Mouse (Mus musculus): ENCODE measurements around the gene Igf2r. TPM values are rescaled to one million over a fixed set of nuclear protein-coding genes. Genes with fewer than 3 reads are reported as not detected.
A peak's percentile ranks its signal among the peaks of the same experiment; 100 is the strongest.

Igf2r gene
- polyA plus RNA-seq, 1 experiment from 2014 or later, result 26.6 TPM

- 71% methylated on average over 5 of the region's 5 CpGs for WGBS
- no peaks in the 10 kb centered on the region for H3K9me3 ChIP-seq (ENCODE audit: control insufficient read depth, low read length)
- H3K4me2 ChIP-seq (ENCODE audit: low read depth, low read length), result no peak overlapping the region
- H3K27ac ChIP-seq (ENCODE audit: low read length), result no peak overlapping the region
- no peak overlapping the region for H3K9ac ChIP-seq (ENCODE audit: low read depth, low read length)
- H3K27me3 ChIP-seq (replicated peaks; ENCODE audit: control insufficient read depth, insufficient read depth, low read length), result no peaks in the 10 kb centered on the region
- no peaks in the 10 kb centered on the region; the same call in 1 of the 2 replicates for H3K4me1 ChIP-seq (ENCODE audit: control insufficient read depth, insufficient read depth, low read length)
- ATAC-seq, result no peak
- no peak overlapping the region for H3K4me3 ChIP-seq (ENCODE audit: low read length)
- H3K36me3 ChIP-seq (ENCODE audit: control insufficient read depth, insufficient read depth, low read length), result peaks cover 14% of the 10 kb centered on the region; the same call in 1 of the 2 replicates
These were observed 55.3 kb downstream of the Igf2r start for GRCm38 (mm10) chr17:12714080-12714561.

GRCm38 (mm10) chr17:12712993-12713392, 56.5 kb downstream of the Igf2r start:
- WGBS, result 82% methylated on average over 3 of the region's 3 CpGs
- no peaks in the 10 kb centered on the region; the same call in 1 of the 2 replicates for H3K4me1 ChIP-seq (ENCODE audit: control insufficient read depth, insufficient read depth, low read length)
- no peak for ATAC-seq
- H3K9me3 ChIP-seq (ENCODE audit: control insufficient read depth, low read length), result no peaks in the 10 kb centered on the region
- no peak overlapping the region for H3K4me3 ChIP-seq (ENCODE audit: low read length)
- no peaks in the 10 kb centered on the region for H3K27me3 ChIP-seq (replicated peaks; ENCODE audit: control insufficient read depth, insufficient read depth, low read length)
- no peak overlapping the region for H3K27ac ChIP-seq (ENCODE audit: low read length)
- H3K4me2 ChIP-seq (ENCODE audit: low read depth, low read length), result no peak overlapping the region
- H3K9ac ChIP-seq (ENCODE audit: low read depth, low read length), result no peak overlapping the region
- H3K36me3 ChIP-seq (ENCODE audit: control insufficient read depth, insufficient read depth, low read length), result peaks cover 14% of the 10 kb centered on the region; the same call in 1 of the 2 replicates

GRCm38 (mm10) chr17:12712191-12712590, 57.3 kb downstream of the Igf2r start:
- Histone ChIP-seq H3K9me3 (ENCODE audit: control insufficient read depth, low read length) (no peaks in the 10 kb centered on the region), H3K27me3 (replicated peaks; ENCODE audit: control insufficient read depth, insufficient read depth, low read length) (no peaks in the 10 kb centered on the region), H3K4me1 (ENCODE audit: control insufficient read depth, insufficient read depth, low read length) (no peaks in the 10 kb centered on the region), H3K4me2 (ENCODE audit: low read depth, low read length) (no peak overlapping the region), H3K9ac (ENCODE audit: low read depth, low read length) (no peak overlapping the region), H3K36me3 (ENCODE audit: control insufficient read depth, insufficient read depth, low read length) (peaks cover 14% of the 10 kb centered on the region; the same call in 1 of the 2 replicates), H3K4me3 (ENCODE audit: low read length) (no peak overlapping the region), H3K27ac (ENCODE audit: low read length) (no peak overlapping the region)
- ATAC-seq, result no peak

GRCm38 (mm10) chr17:12710976-12711375, 58.5 kb downstream of the Igf2r start:
- Histone ChIP-seq H3K4me3 (ENCODE audit: low read length) (no peak overlapping the region), H3K36me3 (ENCODE audit: control insufficient read depth, insufficient read depth, low read length) (peaks cover 14% of the 10 kb centered on the region; the same call in 1 of the 2 replicates), H3K27me3 (replicated peaks; ENCODE audit: control insufficient read depth, insufficient read depth, low read length) (no peaks in the 10 kb centered on the region), H3K27ac (ENCODE audit: low read length) (no peak overlapping the region), H3K4me1 (ENCODE audit: control insufficient read depth, insufficient read depth, low read length) (no peaks in the 10 kb centered on the region), H3K9ac (ENCODE audit: low read depth, low read length) (no peak overlapping the region), H3K9me3 (ENCODE audit: control insufficient read depth, low read length) (no peaks in the 10 kb centered on the region), H3K4me2 (ENCODE audit: low read depth, low read length) (no peak overlapping the region)
- 87% methylated on average over 2 of the region's 2 CpGs for WGBS
- no peak for ATAC-seq

GRCm38 (mm10) chr17:12710050-12710780, 59.2 kb downstream of the Igf2r start:
- H3K4me2 ChIP-seq (ENCODE audit: low read depth, low read length), result no peak overlapping the region
- no peaks in the 10 kb centered on the region for H3K27me3 ChIP-seq (replicated peaks; ENCODE audit: control insufficient read depth, insufficient read depth, low read length)
- H3K4me1 ChIP-seq (ENCODE audit: control insufficient read depth, insufficient read depth, low read length), result no peaks in the 10 kb centered on the region
- no peak overlapping the region for H3K4me3 ChIP-seq (ENCODE audit: low read length)
- no peaks in the 10 kb centered on the region for H3K9me3 ChIP-seq (ENCODE audit: control insufficient read depth, low read length)
- H3K27ac ChIP-seq (ENCODE audit: low read length), result no peak overlapping the region
- ATAC-seq, result no peak
- no peak overlapping the region for H3K9ac ChIP-seq (ENCODE audit: low read depth, low read length)
- 84% methylated on average over 13 of the region's 13 CpGs for WGBS
- H3K36me3 ChIP-seq (ENCODE audit: control insufficient read depth, insufficient read depth, low read length), result peaks cover 14% of the 10 kb centered on the region; the same call in 1 of the 2 replicates

GRCm38 (mm10) chr17:12708398-12708797, 61.1 kb downstream of the Igf2r start:
- H3K4me1 ChIP-seq (ENCODE audit: control insufficient read depth, insufficient read depth, low read length), result no peaks in the 10 kb centered on the region
- H3K9ac ChIP-seq (ENCODE audit: low read depth, low read length), result no peak overlapping the region
- WGBS, result 83% methylated on average over 3 of the region's 3 CpGs
- no peak overlapping the region for H3K27ac ChIP-seq (ENCODE audit: low read length)
- H3K27me3 ChIP-seq (replicated peaks; ENCODE audit: control insufficient read depth, insufficient read depth, low read length), result no peaks in the 10 kb centered on the region
- H3K4me3 ChIP-seq (ENCODE audit: low read length), result no peak overlapping the region
- 0 out of 2 replicates have a peak, but pooled peaks cover 9% of the 10 kb centered on the region for H3K36me3 ChIP-seq (ENCODE audit: control insufficient read depth, insufficient read depth, low read length)
- no peak for ATAC-seq
- H3K9me3 ChIP-seq (ENCODE audit: control insufficient read depth, low read length), result no peaks in the 10 kb centered on the region
- no peak overlapping the region for H3K4me2 ChIP-seq (ENCODE audit: low read depth, low read length)

- H3K27ac ChIP-seq (ENCODE audit: low read length), result no peak overlapping the region
- H3K4me2 ChIP-seq (ENCODE audit: low read depth, low read length), result no peak overlapping the region
- H3K27me3 ChIP-seq (replicated peaks; ENCODE audit: control insufficient read depth, insufficient read depth, low read length), result no peaks in the 10 kb centered on the region
- ATAC-seq, result no peak
- WGBS, result 72% methylated on average over 10 of the region's 10 CpGs
- no peaks in the 10 kb centered on the region for H3K9me3 ChIP-seq (ENCODE audit: control insufficient read depth, low read length)
- H3K4me1 ChIP-seq (ENCODE audit: control insufficient read depth, insufficient read depth, low read length), result no peaks in the 10 kb centered on the region
- no peak overlapping the region for H3K4me3 ChIP-seq (ENCODE audit: low read length)
- H3K36me3 ChIP-seq (ENCODE audit: control insufficient read depth, insufficient read depth, low read length), result peaks cover 8% of the 10 kb centered on the region; the same call in 1 of the 2 replicates
- H3K9ac ChIP-seq (ENCODE audit: low read depth, low read length), result no peak overlapping the region
These were observed 62.8 kb downstream of the Igf2r start for GRCm38 (mm10) chr17:12706590-12707049.

GRCm38 (mm10) chr17:12702901-12703300, 66.6 kb downstream of the Igf2r start:
- no peak overlapping the region for H3K4me2 ChIP-seq (ENCODE audit: low read depth, low read length)
- H3K27ac ChIP-seq (ENCODE audit: low read length), result no peak overlapping the region
- H3K9ac ChIP-seq (ENCODE audit: low read depth, low read length), result no peak overlapping the region
- no peaks in the 10 kb centered on the region for H3K9me3 ChIP-seq (ENCODE audit: control insufficient read depth, low read length)
- H3K27me3 ChIP-seq (replicated peaks; ENCODE audit: control insufficient read depth, insufficient read depth, low read length), result no peaks in the 10 kb centered on the region
- H3K4me3 ChIP-seq (ENCODE audit: low read length), result no peak overlapping the region
- no peak for ATAC-seq
- H3K36me3 ChIP-seq (ENCODE audit: control insufficient read depth, insufficient read depth, low read length), result peaks cover 6% of the 10 kb centered on the region
- 80% methylated on average over 5 of the region's 5 CpGs for WGBS
- peaks cover 10% of the 10 kb centered on the region for H3K4me1 ChIP-seq (ENCODE audit: control insufficient read depth, insufficient read depth, low read length)

GRCm38 (mm10) chr17:12700373-12700772, 69.1 kb downstream of the Igf2r start:
- Histone ChIP-seq H3K27me3 (replicated peaks; ENCODE audit: control insufficient read depth, insufficient read depth, low read length) (no peaks in the 10 kb centered on the region), H3K4me3 (ENCODE audit: low read length) (no peak overlapping the region), H3K9ac (ENCODE audit: low read depth, low read length) (0 out of 2 replicates have a peak overlapping the region, but pooled peaks have one; percentile 7), H3K4me1 (ENCODE audit: control insufficient read depth, insufficient read depth, low read length) (peaks cover 10% of the 10 kb centered on the region), H3K36me3 (ENCODE audit: control insufficient read depth, insufficient read depth, low read length) (peaks cover 12% of the 10 kb centered on the region), H3K27ac (ENCODE audit: low read length) (peak overlapping the region; percentile 68), H3K9me3 (ENCODE audit: control insufficient read depth, low read length) (no peaks in the 10 kb centered on the region), H3K4me2 (ENCODE audit: low read depth, low read length) (no peak overlapping the region)
- ATAC-seq, result peak; percentile 98
- WGBS, result 69% methylated on average over 6 of the region's 6 CpGs

Measured in intestine, embryonic 16.5 days (tissue).